Mouse (Mus musculus): ENCODE measurements around the gene Shroom1.

DNA sequence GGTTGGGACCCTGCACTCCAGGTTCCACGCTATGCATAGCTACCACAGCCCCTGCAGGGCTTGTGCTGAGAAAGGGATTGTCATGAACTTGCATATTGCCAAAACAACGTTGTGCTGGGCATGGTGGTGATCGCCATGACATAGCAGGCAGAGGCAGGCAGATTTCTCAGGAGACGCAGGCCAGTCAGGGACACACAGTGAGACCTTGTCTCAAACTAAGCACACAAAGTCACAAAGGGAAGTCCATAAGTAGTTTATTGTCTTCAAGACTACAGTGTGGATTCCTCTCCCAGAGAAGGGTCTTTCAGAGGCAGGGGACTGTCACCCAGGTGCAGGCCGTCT, 28.3 kb upstream of the Shroom1 start:
- TF ChIP-seq POLR2A (IDR thresholded peaks at IDR 0.05; ENCODE audit: low read depth, low read length): 0 out of 2 replicates have a peak, but pooled peaks have one; percentile 7
- no peak for TF ChIP-seq CTCF (IDR thresholded peaks at IDR 0.05; ENCODE audit: borderline replicate concordance, insufficient read depth, low read length)
